Mouse (Mus musculus) midbrain, embryonic 15.5 days (tissue): ENCODE results near the gene Dhcr24. TPM values are rescaled to one million over a fixed set of nuclear protein-coding genes. Genes with fewer than 3 reads are reported as not detected.
A peak's percentile ranks its signal among the peaks of the same experiment; 100 is the strongest.

ENCODE experiments used
- ATAC-seq: fragments of 200-750 bp; cut with Nextera tagmentation; replicated peaks from 2 replicates; pipeline ENCODE4 v1.8.0; 2017; ENCODE audit warnings: moderate TSS enrichment
- H3K27ac ChIP-seq: fragments of 300-500 bp; sonication (generic); 2 replicates; pipeline ENCODE4 v1.5.1; 2015; ENCODE audit warnings: mild to moderate bottlenecking, inconsistent platforms
- H3K27me3 ChIP-seq: fragments of 300-500 bp; sonication (generic); replicated peaks from 2 replicates; pipeline ENCODE4 v1.6.1; 2015; ENCODE audit warnings: inconsistent platforms
- H3K36me3 ChIP-seq: fragments of 300-500 bp; sonication (generic); replicated peaks from 2 replicates; pipeline ENCODE4 v1.6.1; 2015; ENCODE audit warnings: inconsistent platforms
- H3K4me1 ChIP-seq: fragments of 300-500 bp; sonication (generic); 2 replicates; pipeline ENCODE4 v1.6.1; 2015; ENCODE audit warnings: inconsistent platforms
- H3K4me2 ChIP-seq: fragments of 300-500 bp; sonication (generic); 2 replicates; pipeline ENCODE4 v1.6.1; 2015; ENCODE audit warnings: inconsistent platforms, mild to moderate bottlenecking, moderate library complexity
- H3K4me3 ChIP-seq: fragments of 300-500 bp; sonication (generic); 2 replicates; pipeline ENCODE4 v1.5.1; 2015; ENCODE audit warnings: mild to moderate bottlenecking, inconsistent platforms
- H3K9ac ChIP-seq: fragments of 300-500 bp; sonication (generic); 2 replicates; pipeline ENCODE4 v1.6.1; 2015; ENCODE audit warnings: mild to moderate bottlenecking, inconsistent platforms
- H3K9me3 ChIP-seq: fragments of 300-500 bp; sonication (generic); 2 replicates; pipeline ENCODE4 v1.6.1; 2016; ENCODE audit warnings: inconsistent platforms
- WGBS: fragments of 180-500 bp; shearing (Covaris S2); methylation state at CpG from one replicate; pipeline ENCODE4 v1.1.7; 2015; ENCODE audit warnings: mixed read lengths; 5-methylcytosine and 5-hydroxymethylcytosine counted together
- polyA plus RNA-seq: library from polyadenylated mRNA; unstranded; fragments of >200 nt; fragmentation: Nextera tagmentation; extraction: Ambion mirVana; gene quantifications from 2 replicates; pipeline ENCODE4 v1.2.1, GENCODE M21; 2015

The Dhcr24 gene
- polyA plus RNA-seq, 1 experiment from 2014 or later, result 6.0 TPM

DNA sequence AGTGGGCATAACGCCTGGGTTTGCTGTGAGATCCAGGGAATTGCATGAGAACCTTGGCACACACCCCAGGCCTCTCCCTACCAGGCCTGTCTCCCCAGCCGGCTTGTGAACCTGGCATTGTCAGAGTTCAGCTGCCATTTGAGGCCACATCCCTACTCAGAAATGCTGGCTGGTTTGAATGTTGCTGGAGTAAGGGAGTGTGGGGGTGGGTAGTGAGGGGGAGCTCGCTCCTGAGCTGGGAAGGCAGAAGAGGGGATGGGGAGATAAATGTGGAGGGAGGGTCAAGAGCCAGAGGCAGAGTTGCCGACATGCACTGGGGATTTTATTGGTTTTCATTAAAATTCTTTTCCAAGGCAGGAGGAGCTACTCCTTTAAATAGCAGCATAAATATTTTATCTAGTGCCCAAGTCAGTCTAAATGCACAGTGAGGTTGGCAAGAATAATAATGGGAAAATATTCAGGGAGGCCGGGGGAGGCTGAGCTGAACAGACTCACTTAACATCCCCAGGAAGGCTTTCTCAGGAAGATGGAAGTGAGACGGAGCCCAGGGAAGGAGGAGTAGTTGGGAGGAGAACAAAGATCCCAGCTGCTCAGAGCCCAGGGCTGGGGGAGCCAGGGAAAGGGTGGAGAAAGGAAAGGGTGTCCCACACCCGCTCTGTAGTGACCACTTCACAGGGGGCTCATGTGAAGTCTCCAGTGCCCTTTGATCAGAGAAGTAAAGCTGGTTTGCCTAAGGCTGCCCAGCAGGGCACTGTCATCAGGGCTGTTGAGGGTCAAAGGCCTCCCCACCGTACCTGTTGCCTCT lies 72.6 kb downstream of the Dhcr24 start:
- peak; percentile 60 for ATAC-seq
- H3K27ac ChIP-seq, result peak overlapping the region; percentile 89
- 21% methylated on average over 8 of the region's 8 CpGs for WGBS
- H3K27me3 ChIP-seq, result no peaks in the 10 kb centered on the region
- H3K4me1 ChIP-seq, result peaks cover 48% of the 10 kb centered on the region
- 0 out of 2 replicates have a peak overlapping the region, but pooled peaks have one; percentile 3 for H3K4me3 ChIP-seq
- H3K36me3 ChIP-seq, result no peaks in the 10 kb centered on the region
- no peaks in the 10 kb centered on the region for H3K9me3 ChIP-seq
- H3K4me2 ChIP-seq, result peak overlapping the region; percentile 28
- no peak overlapping the region for H3K9ac ChIP-seq

DNA sequence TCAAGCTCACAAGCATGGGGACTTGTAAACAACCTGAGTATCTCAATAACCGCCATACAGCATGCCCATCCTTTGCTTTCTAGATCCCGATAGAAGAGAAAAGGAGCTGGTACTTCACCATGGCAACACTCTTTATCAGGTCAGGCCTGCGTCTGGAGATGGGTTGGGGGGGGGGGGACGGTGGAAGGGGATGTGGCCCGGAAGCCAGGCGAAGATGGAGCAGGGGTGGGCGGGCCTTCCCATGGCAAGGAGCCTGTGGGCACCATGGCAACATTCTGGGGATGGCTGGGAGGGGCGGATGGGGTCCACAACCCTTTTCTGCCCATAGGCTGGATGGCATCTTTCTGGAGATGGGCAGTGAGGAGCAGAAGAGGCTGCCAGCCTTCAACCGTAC lies 73.2 kb downstream of the Dhcr24 start:
- WGBS, result 31% methylated on average over 9 of the region's 9 CpGs

More for the DNA sequence above, 73.2 kb downstream of the Dhcr24 start:
- H3K27ac ChIP-seq, result peak overlapping the region; percentile 89
- no peak overlapping the region for H3K9ac ChIP-seq
- H3K4me1 ChIP-seq, result peaks cover 48% of the 10 kb centered on the region
- H3K4me2 ChIP-seq, result peak overlapping the region; percentile 28
- 0 out of 2 replicates have a peak overlapping the region, but pooled peaks have one; percentile 3 for H3K4me3 ChIP-seq
- H3K9me3 ChIP-seq, result no peaks in the 10 kb centered on the region
- no peaks in the 10 kb centered on the region for H3K27me3 ChIP-seq
- H3K36me3 ChIP-seq, result no peaks in the 10 kb centered on the region
- ATAC-seq, result peak; percentile 21

Other genes starting within 250 kb of the Dhcr24 start
- 9.2 and 9.7 TPM in 2 replicates for gene Usp24, start 244.8 kb upstream of the Dhcr24 start, polyA plus RNA-seq
- gene Pcsk9, start 96.7 kb upstream of the Dhcr24 start, polyA plus RNA-seq, result 2.4 and 3.6 TPM in 2 replicates
- not detected in 2 replicates for gene Bsnd, start 68.8 kb upstream of the Dhcr24 start, polyA plus RNA-seq
- gene Lexm, start 56.2 kb downstream of the Dhcr24 start, polyA plus RNA-seq, result not detected in 2 replicates
- 3.4 and 4.4 TPM in 2 replicates for gene Ttc22, start 61.4 kb downstream of the Dhcr24 start, polyA plus RNA-seq
- gene Pars2, start 90.0 kb downstream of the Dhcr24 start, polyA plus RNA-seq, result 9.7 and 10.4 TPM in 2 replicates
- gene Ttc4, start 117.9 kb downstream of the Dhcr24 start, polyA plus RNA-seq, result 158 TPM in 2 replicates
- 0.68 and 0.84 TPM in 2 replicates for gene Mroh7, start 169.9 kb downstream of the Dhcr24 start, polyA plus RNA-seq
- not detected in 2 replicates for gene Fam151a, start 172.9 kb downstream of the Dhcr24 start, polyA plus RNA-seq
- 2.2 TPM in 2 replicates for gene Acot11, start 244.0 kb downstream of the Dhcr24 start, polyA plus RNA-seq